Mouse (Mus musculus) mammary gland, adult 2 months (tissue): ENCODE data around the gene Ceacam13. TPM values are rescaled to one million over a fixed set of nuclear protein-coding genes. Genes with fewer than 3 reads are reported as not detected.

Source experiments
- polyA plus RNA-seq: library from polyadenylated mRNA; depleted of rRNA; stranded (reverse); fragments of >200 nt; gene quantifications from 2 replicates; pipeline ENCODE4 v1.2.3, GENCODE M21; 2012; ENCODE audit warnings: low replicate concordance; rRNA removed

Gene Ceacam13
- polyA plus RNA-seq, result not detected in 2 replicates

DNA sequence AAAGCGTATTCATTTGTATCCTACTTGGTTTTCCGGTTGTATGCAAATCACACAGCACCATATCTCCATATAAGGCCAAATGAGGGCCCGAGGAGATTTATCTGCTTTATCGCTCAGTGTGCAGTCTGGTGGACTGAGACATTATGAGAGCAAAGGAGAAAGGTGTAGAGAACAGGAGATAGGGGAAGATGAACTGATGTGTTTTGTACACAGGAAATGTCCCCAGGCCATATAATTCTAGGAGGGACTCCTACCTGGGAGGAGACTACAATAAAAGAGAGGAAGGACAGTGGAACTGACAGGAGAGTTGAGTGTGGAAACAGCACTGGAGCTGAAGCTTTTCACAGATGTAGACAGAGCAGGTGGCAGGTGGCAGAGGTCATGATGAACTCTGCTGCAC lies at the start of gene Ceacam13:
TSS of gene Ceacam13 (plus strand) at position 301 of the 400 bp plus-strand sequence.

DNA sequence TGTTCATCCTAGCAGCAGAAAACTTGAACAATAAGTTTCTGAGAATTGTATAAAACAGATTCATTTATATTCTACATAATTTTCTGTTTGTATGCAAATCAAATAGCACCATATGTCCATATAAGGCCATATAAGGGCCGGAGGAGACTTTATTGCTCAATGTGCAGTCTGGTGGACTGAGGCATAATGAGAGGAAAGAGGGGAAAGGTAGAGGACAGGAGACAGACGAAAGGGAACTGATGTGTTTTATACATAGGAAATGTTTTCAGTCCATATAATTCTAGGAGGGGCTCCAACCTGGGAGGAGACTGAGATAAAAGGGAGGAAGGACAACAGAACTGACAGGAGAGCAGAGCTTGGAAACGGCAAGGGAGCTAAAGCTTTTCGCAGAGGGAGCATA lies 37.9 kb upstream of the Ceacam13 start, which contains the start of gene Ceacam11:
TSS of gene Ceacam11 (plus strand) at position 301 of the 400 bp plus-strand sequence.

DNA sequence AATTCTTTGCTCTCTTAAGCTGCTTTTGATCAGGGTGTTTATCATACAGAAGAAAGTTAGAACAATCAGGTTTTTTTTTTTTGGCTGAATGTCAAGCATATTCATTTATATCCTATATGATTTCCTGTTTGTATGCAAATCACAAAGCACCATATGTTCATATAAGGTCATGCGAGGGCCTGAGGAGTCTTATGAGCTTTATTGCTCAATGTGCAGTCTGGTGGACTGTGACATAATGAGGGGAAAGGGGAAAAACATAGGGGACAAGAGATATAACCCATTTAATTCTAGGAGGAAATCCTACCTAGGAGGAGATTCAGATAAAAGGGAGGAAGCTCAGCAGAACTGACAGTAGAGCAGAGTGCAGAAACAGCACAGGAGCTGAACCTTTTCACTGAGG lies 55.9 kb downstream of the Ceacam13 start, which contains the start of gene Ceacam12:
TSS of gene Ceacam12 (plus strand) at position 301 of the 400 bp plus-strand sequence.

Other genes with a start within 250 kb of the Ceacam13 start
- not detected in 2 replicates for gene Ceacam14, start 197.3 kb upstream of the Ceacam13 start, polyA plus RNA-seq
- 0.04 TPM in 1 of 2 replicates, not detected in the other for gene Gm5155, start 138.1 kb upstream of the Ceacam13 start, polyA plus RNA-seq
- gene Ceacam11, start 37.8 kb upstream of the Ceacam13 start, polyA plus RNA-seq, result not detected in 2 replicates
- not detected in 2 replicates for gene Ceacam12, start 56.0 kb downstream of the Ceacam13 start, polyA plus RNA-seq
- gene Igfl3, start 166.6 kb downstream of the Ceacam13 start, polyA plus RNA-seq, result not detected in 2 replicates
- 0.63 and 1.2 TPM in 2 replicates for gene Mill1, start 235.5 kb downstream of the Ceacam13 start, polyA plus RNA-seq